Mouse (Mus musculus): Measurements from ENCODE around the gene Med10. TPM values are rescaled to one million over a fixed set of nuclear protein-coding genes. Genes with fewer than 3 reads are reported as not detected.
A peak's percentile ranks its signal among the peaks of the same experiment; 100 is the strongest.

The Med10 gene
- polyA plus RNA-seq, 1 experiment from 2014 or later = 46.9 TPM

DNA sequence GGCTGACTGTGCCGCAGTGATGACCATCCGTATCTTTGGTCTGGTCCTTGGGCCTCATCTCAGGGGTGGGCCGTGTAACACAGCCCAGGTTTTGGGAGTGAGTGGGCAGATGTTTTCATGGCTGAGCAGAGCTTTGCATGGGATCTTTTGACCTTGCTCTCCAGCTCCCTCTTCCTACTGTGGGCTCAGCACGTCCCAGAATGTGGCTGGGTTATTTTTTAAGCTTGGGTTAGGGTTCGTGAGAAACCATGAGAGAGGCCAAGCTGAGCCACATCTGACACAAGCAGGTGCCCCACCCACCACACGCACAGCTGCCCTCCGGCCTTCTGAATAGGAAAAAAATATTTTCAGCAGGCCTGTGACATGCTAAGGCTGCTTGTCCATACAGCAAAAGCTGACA lies 7.4 kb upstream of the Med10 start:
- H3K9ac ChIP-seq (replicated peaks) = no peak overlapping the region
- TF ChIP-seq EP300 (IDR thresholded peaks at IDR 0.05; ENCODE audit: low read depth) (no peak), CTCF (IDR thresholded peaks at IDR 0.05; ENCODE audit: low read depth) (no peak)
- H3K9me3 ChIP-seq (ENCODE audit: low read length) = no peaks in the 10 kb centered on the region
- ATAC-seq = no peak
- no peak overlapping the region for H3K27ac ChIP-seq (ENCODE audit: low read depth)
- no peaks in the 10 kb centered on the region for H3K4me1 ChIP-seq (ENCODE audit: insufficient read depth)
- H3K27me3 ChIP-seq (ENCODE audit: insufficient read depth, low read length) = no peaks in the 10 kb centered on the region
- no peak overlapping the region for H3K4me3 ChIP-seq (ENCODE audit: low read depth, low read length)
- DNase-seq = no peak
- H3K36me3 ChIP-seq (replicated peaks; ENCODE audit: insufficient read depth, low read length) = no peaks in the 10 kb centered on the region
- WGBS (ENCODE audit: insufficient replicate concordance) = 52% methylated on average over 7 of the region's 7 CpGs
- no peak overlapping the region for H3K4me2 ChIP-seq (ENCODE audit: low read depth, low read length)

DNA sequence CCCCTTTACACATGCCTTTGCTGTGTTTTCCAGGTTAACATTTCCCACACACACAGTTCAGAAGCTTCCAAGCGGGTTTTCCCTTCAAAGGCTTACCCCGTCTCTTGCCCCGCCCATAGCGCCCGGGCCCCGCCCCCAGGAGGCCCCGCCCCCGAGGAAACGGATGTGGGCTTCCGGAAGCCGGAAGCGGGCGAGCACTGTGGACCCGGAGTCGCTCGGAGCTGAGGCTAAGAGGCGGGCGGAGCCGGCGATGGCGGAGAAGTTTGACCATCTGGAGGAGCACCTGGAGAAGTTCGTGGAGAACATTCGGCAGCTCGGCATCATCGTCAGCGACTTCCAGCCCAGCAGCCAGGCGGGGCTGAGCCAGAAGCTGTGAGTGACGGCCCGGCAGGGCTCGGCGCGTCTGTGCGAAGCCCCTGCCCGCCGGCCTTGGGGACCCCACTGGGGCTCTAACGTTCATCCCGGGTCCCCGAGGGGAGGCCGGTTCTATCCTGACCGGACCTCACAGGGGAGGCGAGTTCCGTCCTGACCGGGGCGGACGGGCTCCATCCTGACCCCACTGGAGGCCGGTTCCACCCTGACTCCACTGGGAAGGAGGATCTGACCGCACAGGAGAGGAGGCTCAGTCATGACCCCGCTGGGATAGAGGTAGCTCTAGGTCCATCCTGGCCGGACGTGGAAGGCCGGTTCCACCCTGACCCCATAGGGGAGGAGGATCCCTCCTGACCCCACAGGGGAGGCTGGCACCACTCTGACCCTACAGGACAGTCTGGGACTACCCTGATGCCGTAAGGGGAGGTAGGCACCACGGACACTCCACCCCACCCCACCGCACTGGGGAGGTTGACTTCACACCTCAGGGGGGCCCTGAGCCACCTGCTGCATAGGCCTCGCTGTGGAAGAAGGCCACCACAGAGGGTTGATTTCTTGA lies 7.8 kb downstream of the Med10 start:
- peak overlapping the region; percentile 59 for H3K27ac ChIP-seq (ENCODE audit: low read depth)
- H3K9me3 ChIP-seq (ENCODE audit: low read length) = no peaks in the 10 kb centered on the region
- peak overlapping the region; percentile 92 for H3K4me2 ChIP-seq (ENCODE audit: low read depth, low read length)
- ATAC-seq = peak; percentile 95
- H3K9ac ChIP-seq (replicated peaks) = peak overlapping the region; percentile 98
- WGBS (ENCODE audit: insufficient replicate concordance) = 1% methylated on average over 55 of the region's 55 CpGs
- peak; percentile 96 for DNase-seq
- H3K36me3 ChIP-seq (replicated peaks; ENCODE audit: insufficient read depth, low read length) = peaks cover 24% of the 10 kb centered on the region
- peaks cover 12% of the 10 kb centered on the region for H3K4me1 ChIP-seq (ENCODE audit: insufficient read depth)
- H3K27me3 ChIP-seq (ENCODE audit: insufficient read depth, low read length) = no peaks in the 10 kb centered on the region
- peak overlapping the region; percentile 99 for H3K4me3 ChIP-seq (ENCODE audit: low read depth, low read length)
- TF ChIP-seq EP300 (IDR thresholded peaks at IDR 0.05; ENCODE audit: low read depth) (no peak), CTCF (IDR thresholded peaks at IDR 0.05; ENCODE audit: low read depth) (no peak)

DNA sequence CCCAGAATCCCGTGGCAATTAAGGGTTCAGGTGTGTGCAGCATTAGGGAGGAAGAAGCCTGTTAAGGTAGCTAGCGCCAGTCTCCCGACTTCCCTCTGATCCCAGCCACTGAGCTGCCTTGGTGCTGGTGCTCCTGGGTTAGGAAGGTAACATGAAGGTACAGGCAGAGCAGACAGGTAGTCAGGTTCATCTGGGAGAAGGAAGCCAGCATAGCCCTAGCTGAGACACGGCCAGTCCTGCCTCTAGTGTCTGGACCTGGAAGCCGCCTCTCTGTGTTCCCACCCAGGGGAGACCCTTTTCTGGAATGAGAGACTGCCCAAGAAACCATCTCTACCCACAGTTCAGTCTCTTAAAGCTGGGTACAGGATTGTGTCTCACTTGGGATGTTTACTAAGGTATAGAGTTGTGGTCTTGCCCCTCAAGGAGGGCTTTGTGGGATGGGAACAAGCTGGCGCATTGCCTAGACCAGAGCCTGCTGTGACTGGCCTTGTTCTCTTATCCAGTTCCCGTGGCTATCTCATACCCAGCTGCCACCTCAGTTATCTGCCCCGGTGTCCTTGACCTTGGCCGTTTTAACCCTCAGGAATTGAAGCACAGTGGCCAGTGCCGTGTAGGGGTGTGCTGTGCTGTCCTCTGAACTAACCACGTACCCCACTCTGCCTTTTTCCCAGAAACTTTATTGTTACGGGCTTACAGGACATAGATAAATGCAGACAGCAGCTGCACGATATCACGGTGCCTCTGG lies 8.9 kb downstream of the Med10 start:
- TF ChIP-seq EP300 (IDR thresholded peaks at IDR 0.05; ENCODE audit: low read depth) (no peak), CTCF (IDR thresholded peaks at IDR 0.05; ENCODE audit: low read depth) (no peak)
- H3K27me3 ChIP-seq (ENCODE audit: insufficient read depth, low read length) = no peaks in the 10 kb centered on the region
- DNase-seq (no peak), ATAC-seq (no peak)
- H3K4me1 ChIP-seq (ENCODE audit: insufficient read depth) = peaks cover 12% of the 10 kb centered on the region
- H3K4me2 ChIP-seq (ENCODE audit: low read depth, low read length) = peak overlapping the region; percentile 92
- H3K4me3 ChIP-seq (ENCODE audit: low read depth, low read length) = peak overlapping the region; percentile 99
- peaks cover 34% of the 10 kb centered on the region for H3K36me3 ChIP-seq (replicated peaks; ENCODE audit: insufficient read depth, low read length)
- 69% methylated on average over 14 of the region's 14 CpGs for WGBS (ENCODE audit: insufficient replicate concordance)
- H3K27ac ChIP-seq (ENCODE audit: low read depth) = no peak overlapping the region
- peak overlapping the region; percentile 98 for H3K9ac ChIP-seq (replicated peaks)
- no peaks in the 10 kb centered on the region for H3K9me3 ChIP-seq (ENCODE audit: low read length)

DNA sequence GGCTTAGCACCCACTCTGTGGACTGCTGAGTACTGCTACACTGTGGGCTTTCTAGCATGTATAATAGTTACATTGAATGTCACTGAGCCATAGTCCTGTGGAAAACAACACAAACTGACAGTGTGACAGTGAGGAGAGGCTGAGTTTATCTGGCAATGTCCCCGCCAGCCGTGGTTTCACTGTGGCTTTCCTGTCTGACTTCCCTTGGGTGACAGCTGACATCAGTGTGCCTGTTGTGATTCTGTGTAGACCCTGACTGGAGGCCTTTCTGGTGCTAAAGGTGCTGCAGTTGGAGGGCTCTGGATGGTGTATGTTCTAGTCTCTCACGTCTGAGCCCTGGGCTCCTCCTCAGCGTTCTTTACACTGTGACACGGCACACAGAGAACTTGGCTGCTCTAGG lies 11.7 kb downstream of the Med10 start:
- no peaks in the 10 kb centered on the region for H3K9me3 ChIP-seq (ENCODE audit: low read length)
- H3K36me3 ChIP-seq (replicated peaks; ENCODE audit: insufficient read depth, low read length) = peaks cover 41% of the 10 kb centered on the region
- H3K4me2 ChIP-seq (ENCODE audit: low read depth, low read length) = no peak overlapping the region
- no peak for DNase-seq
- H3K27me3 ChIP-seq (ENCODE audit: insufficient read depth, low read length) = no peaks in the 10 kb centered on the region
- no peak for TF ChIP-seq EP300 (IDR thresholded peaks at IDR 0.05; ENCODE audit: low read depth)
- no peak for TF ChIP-seq CTCF (IDR thresholded peaks at IDR 0.05; ENCODE audit: low read depth)
- H3K4me3 ChIP-seq (ENCODE audit: low read depth, low read length) = no peak overlapping the region
- peaks cover 12% of the 10 kb centered on the region for H3K4me1 ChIP-seq (ENCODE audit: insufficient read depth)
- no peak overlapping the region for H3K9ac ChIP-seq (replicated peaks)
- ATAC-seq = no peak
- no peak overlapping the region for H3K27ac ChIP-seq (ENCODE audit: low read depth)
- WGBS (ENCODE audit: insufficient replicate concordance) = 46% methylated on average over 5 of the region's 5 CpGs

DNA sequence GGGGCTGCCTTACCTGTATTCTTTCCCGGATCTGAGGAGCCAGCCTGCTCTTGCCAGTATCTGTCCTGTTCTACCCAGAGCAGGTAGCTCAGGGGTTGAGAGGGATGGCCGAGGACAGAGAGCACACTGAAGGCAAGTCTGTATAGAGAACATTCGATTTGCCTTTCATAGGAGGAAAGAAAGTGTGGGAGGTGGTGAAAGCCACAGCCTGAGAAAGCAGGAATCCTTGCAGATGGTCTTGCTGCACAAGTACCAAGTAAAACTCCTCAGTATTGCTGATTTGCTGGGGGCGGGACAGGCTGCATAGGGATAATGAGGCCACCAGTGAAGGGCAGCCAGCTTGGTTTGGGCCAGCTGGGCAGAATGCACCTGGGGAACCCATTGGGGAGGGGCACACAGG lies 16.1 kb downstream of the Med10 start:
- H3K9ac ChIP-seq (replicated peaks) = no peak overlapping the region
- DNase-seq = no peak
- H3K9me3 ChIP-seq (ENCODE audit: low read length) = no peaks in the 10 kb centered on the region
- H3K4me3 ChIP-seq (ENCODE audit: low read depth, low read length) = no peak overlapping the region
- H3K4me1 ChIP-seq (ENCODE audit: insufficient read depth) = no peaks in the 10 kb centered on the region
- ATAC-seq = no peak
- H3K27ac ChIP-seq (ENCODE audit: low read depth) = no peak overlapping the region
- 78% methylated on average over 4 of the region's 4 CpGs for WGBS (ENCODE audit: insufficient replicate concordance)
- H3K36me3 ChIP-seq (replicated peaks; ENCODE audit: insufficient read depth, low read length) = peaks cover 32% of the 10 kb centered on the region
- H3K27me3 ChIP-seq (ENCODE audit: insufficient read depth, low read length) = no peaks in the 10 kb centered on the region
- TF ChIP-seq EP300 (IDR thresholded peaks at IDR 0.05; ENCODE audit: low read depth) (no peak), CTCF (IDR thresholded peaks at IDR 0.05; ENCODE audit: low read depth) (no peak)
- H3K4me2 ChIP-seq (ENCODE audit: low read depth, low read length) = no peak overlapping the region

DNA sequence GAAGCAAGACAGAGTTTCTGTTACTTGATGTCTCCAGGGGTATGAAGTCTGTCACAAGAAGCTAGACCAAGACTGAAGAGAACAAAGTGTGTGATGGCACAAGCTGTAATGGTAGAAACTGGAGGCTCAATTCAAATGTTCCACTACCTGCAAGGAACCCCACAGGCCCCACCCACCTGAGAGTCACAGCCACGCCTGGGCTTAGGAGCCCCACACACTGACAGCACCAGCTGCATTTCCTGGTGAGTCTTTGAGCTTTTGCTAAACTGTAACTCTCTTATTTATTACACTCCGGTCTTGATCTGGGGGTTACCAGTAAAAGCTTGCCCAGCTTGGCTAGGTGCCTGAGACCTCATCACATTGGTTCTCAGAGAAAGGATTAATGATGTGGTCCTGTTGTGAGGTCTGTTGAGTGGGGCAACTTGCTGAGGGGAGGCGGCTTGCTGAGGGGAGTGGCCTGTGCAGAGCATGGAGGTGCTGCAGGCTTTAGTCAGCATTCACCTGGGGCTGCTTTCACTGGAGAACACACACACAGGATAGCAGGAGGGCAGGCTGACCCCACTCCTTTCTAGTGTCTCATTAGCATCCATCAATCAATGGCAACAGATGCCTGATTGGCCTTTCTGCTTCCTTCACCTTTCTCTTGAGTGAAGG lies 19.1 kb downstream of the Med10 start:
- H3K4me1 ChIP-seq (ENCODE audit: insufficient read depth) = no peaks in the 10 kb centered on the region
- H3K27me3 ChIP-seq (ENCODE audit: insufficient read depth, low read length) = no peaks in the 10 kb centered on the region
- H3K4me3 ChIP-seq (ENCODE audit: low read depth, low read length) = no peak overlapping the region
- H3K9ac ChIP-seq (replicated peaks) = no peak overlapping the region
- H3K27ac ChIP-seq (ENCODE audit: low read depth) = no peak overlapping the region
- no peak for DNase-seq
- TF ChIP-seq EP300 (IDR thresholded peaks at IDR 0.05; ENCODE audit: low read depth) (no peak), CTCF (IDR thresholded peaks at IDR 0.05; ENCODE audit: low read depth) (no peak)
- WGBS (ENCODE audit: insufficient replicate concordance) = 53% methylated on average over 3 of the region's 3 CpGs
- H3K36me3 ChIP-seq (replicated peaks; ENCODE audit: insufficient read depth, low read length) = peaks cover 5% of the 10 kb centered on the region
- H3K4me2 ChIP-seq (ENCODE audit: low read depth, low read length) = no peak overlapping the region
- H3K9me3 ChIP-seq (ENCODE audit: low read length) = no peaks in the 10 kb centered on the region
- ATAC-seq = no peak
